Mouse (Mus musculus) midbrain, embryonic 16.5 days (tissue): ENCODE results near the gene Angptl3. TPM values are rescaled to one million over a fixed set of nuclear protein-coding genes. Genes with fewer than 3 reads are reported as not detected.

Experiments used
- ATAC-seq: fragments of 200-750 bp; cut with Nextera tagmentation; 2 replicates; pipeline ENCODE4 v1.8.0; 2017; ENCODE audit warnings: moderate TSS enrichment
- H3K27ac ChIP-seq: fragments of 300-500 bp; sonication (generic); 2 replicates; pipeline ENCODE4 v1.5.1; 2014; ENCODE audit warnings: mild to moderate bottlenecking, low read length, mixed read lengths
- H3K27me3 ChIP-seq: fragments of 300-500 bp; sonication (generic); 2 replicates; pipeline ENCODE4 v1.6.1; 2014; ENCODE audit warnings: low read depth, low read length, mixed read lengths; ENCODE audit not compliant: control insufficient read depth, insufficient read depth
- H3K36me3 ChIP-seq: fragments of 300-500 bp; sonication (generic); 2 replicates; pipeline ENCODE4 v1.6.1; 2014; ENCODE audit warnings: mild to moderate bottlenecking, low read length, moderate library complexity, mixed read lengths; ENCODE audit not compliant: control insufficient read depth, insufficient read depth
- H3K4me1 ChIP-seq: fragments of 300-500 bp; sonication (generic); 2 replicates; pipeline ENCODE4 v1.6.1; 2014; ENCODE audit warnings: mild to moderate bottlenecking, low read length, mixed read lengths; ENCODE audit not compliant: control insufficient read depth, insufficient read depth
- H3K4me2 ChIP-seq: fragments of 300-500 bp; sonication (generic); 2 replicates; pipeline ENCODE4 v1.6.1; 2014; ENCODE audit warnings: mild to moderate bottlenecking, low read length, mixed read lengths
- H3K4me3 ChIP-seq: fragments of 300-500 bp; sonication (generic); 2 replicates; pipeline ENCODE4 v1.5.1; 2014; ENCODE audit warnings: low read depth, mild to moderate bottlenecking, low read length, moderate library complexity, mixed read lengths
- H3K9ac ChIP-seq: fragments of 300-500 bp; sonication (generic); 2 replicates; pipeline ENCODE4 v1.6.1; 2014; ENCODE audit warnings: low read depth, low read length, mixed read lengths
- H3K9me3 ChIP-seq: fragments of 300-500 bp; sonication (generic); replicated peaks from 2 replicates; pipeline ENCODE4 v1.6.1; 2014; ENCODE audit warnings: mild to moderate bottlenecking, low read length, mixed read lengths; ENCODE audit not compliant: control insufficient read depth, poor library complexity, severe bottlenecking
- WGBS: fragments of 180-500 bp; shearing (Covaris S2); extraction: QIAGEN DNeasy Blood & Tissue Kit; methylation state at CpG from one replicate; pipeline ENCODE4 v1.1.7; 2014; 5-methylcytosine and 5-hydroxymethylcytosine counted together
- polyA plus RNA-seq: library from polyadenylated mRNA; unstranded; fragments of >200 nt; fragmentation: Nextera tagmentation; extraction: Ambion mirVana; gene quantifications from 2 replicates; pipeline ENCODE4 v1.2.1, GENCODE M21; 2015

The Angptl3 gene
- polyA plus RNA-seq, 1 experiment from 2014 or later, result 1.2 TPM

DNA sequence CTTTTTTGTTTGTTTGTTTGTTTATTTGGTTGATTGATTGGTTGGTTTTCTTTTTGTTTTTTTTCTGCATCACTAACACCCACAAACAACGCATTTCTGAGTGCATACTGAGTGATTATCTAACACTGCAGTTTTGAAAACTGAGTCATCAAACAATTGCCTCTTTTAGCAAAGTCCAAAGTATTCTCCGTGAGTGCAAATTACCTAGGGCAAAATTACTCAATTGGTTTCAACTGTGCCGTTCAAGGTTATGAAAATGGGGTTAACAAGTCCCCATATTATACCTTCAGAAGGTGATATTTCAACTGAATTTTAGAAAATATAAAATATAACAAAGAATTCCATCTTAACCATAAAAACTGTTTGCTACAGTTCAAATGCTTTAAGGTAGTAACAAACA, 15.7 kb downstream of the Angptl3 start:
- Histone ChIP-seq H3K9me3 (no peaks in the 10 kb centered on the region), H3K9ac (no peak overlapping the region), H3K36me3 (peaks cover 12% of the 10 kb centered on the region), H3K4me3 (no peak overlapping the region), H3K4me2 (no peak overlapping the region), H3K27ac (no peak overlapping the region), H3K27me3 (no peaks in the 10 kb centered on the region), H3K4me1 (no peaks in the 10 kb centered on the region)
- ATAC-seq, result no peak
- WGBS, result 76% methylated on average over 3 of the region's 3 CpGs

DNA sequence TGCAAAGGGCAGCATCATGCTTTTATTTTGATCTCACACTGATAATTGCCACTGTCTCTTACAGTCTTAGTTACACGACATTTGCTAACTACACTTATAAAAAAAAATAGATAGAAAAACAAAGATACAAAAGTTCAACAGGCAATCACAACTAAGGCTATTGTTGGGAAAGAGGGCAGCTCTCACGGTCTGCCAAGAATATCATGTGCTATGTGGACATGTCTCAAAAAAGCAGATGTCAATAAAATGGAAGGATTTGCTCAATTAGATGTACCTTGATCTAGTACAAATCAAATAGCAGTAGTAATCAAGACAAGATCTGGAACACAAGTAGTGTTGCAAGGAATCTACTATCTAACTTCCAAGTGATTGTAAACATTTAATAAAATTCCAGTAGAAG, 17.8 kb downstream of the Angptl3 start:
- ATAC-seq, result no peak
- Histone ChIP-seq H3K4me1 (no peaks in the 10 kb centered on the region), H3K4me3 (no peak overlapping the region), H3K9ac (no peak overlapping the region), H3K36me3 (peaks cover 10% of the 10 kb centered on the region; the same call in 1 of the 2 replicates), H3K9me3 (no peaks in the 10 kb centered on the region), H3K27me3 (no peaks in the 10 kb centered on the region), H3K27ac (no peak overlapping the region), H3K4me2 (no peak overlapping the region)
- 89% methylated on average over 2 of the region's 2 CpGs for WGBS

DNA sequence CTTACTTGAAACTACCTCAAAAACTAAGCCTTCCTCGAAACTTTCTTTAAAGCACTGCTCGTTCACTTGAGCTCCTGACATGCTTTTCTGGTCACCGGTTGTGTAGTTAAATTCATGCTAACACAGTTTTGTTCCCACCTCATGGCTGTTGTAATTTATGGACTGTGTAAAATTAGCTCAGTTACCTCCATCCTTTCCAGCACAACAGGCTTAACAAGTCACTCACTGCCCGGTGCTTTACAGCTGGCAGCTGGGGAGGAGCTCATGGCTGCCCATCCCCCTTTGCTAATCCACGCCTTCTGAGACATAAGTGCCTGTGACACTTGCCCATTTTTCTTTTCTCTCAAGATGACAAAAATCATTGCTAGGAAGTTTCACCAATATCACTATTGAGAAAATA, 33.8 kb downstream of the Angptl3 start:
- H3K36me3 ChIP-seq, result peaks cover 6% of the 10 kb centered on the region
- no peak overlapping the region for H3K27ac ChIP-seq
- H3K9ac ChIP-seq, result no peak overlapping the region
- WGBS, result 44% methylated on average over 5 of the region's 5 CpGs
- no peaks in the 10 kb centered on the region for H3K9me3 ChIP-seq
- no peak overlapping the region for H3K4me3 ChIP-seq
- ATAC-seq, result no peak; the same call in 1 of the 2 replicates
- H3K4me2 ChIP-seq, result no peak overlapping the region
- no peaks in the 10 kb centered on the region for H3K4me1 ChIP-seq
- H3K27me3 ChIP-seq, result no peaks in the 10 kb centered on the region

DNA sequence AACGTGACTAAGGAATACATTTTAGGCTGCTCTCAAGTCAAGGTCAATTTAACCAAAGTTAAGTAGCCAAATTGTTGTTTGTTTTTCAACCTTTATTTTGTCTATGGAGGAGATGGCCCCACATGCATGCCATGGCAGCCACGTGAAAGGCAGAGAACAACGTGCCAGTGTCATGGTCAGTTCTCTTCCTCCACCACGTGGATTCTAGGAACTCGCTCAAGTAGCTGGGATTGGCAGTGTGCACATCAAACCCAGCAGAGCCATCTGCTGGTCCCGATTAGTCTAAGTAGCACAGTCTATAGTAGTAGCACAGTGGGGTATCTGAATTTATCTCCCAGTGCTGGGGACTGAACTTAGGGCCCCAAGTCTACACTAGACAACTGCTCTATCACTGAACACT, 38.1 kb downstream of the Angptl3 start:
- H3K9me3 ChIP-seq, result no peaks in the 10 kb centered on the region
- H3K27me3 ChIP-seq, result no peaks in the 10 kb centered on the region
- no peaks in the 10 kb centered on the region for H3K4me1 ChIP-seq
- H3K4me3 ChIP-seq, result no peak overlapping the region
- no peak overlapping the region for H3K9ac ChIP-seq
- H3K4me2 ChIP-seq, result no peak overlapping the region
- H3K27ac ChIP-seq, result no peak overlapping the region
- WGBS, result 77% methylated on average over 6 of the region's 6 CpGs
- no peak for ATAC-seq
- peaks cover 19% of the 10 kb centered on the region for H3K36me3 ChIP-seq

DNA sequence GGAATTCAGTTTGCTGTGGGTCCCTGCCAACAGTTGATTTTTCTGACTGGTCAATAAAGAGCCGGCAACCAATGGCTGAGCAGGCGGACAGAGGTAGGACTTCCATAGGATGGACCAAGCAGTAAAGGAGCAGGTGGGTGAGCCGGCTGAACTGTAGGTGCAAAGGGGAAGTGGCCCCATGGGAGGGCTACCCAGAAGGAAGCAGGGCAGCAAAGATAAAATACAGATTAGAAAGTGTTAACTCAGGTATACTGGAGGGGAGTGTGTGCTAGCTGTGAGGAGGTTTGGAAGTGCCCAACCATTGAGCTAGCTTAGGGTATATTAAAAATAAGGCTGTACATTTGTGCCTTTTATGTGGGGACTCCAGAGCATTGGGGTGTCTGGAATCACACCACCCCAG, 47.3 kb downstream of the Angptl3 start:
- no peak overlapping the region for H3K9ac ChIP-seq
- no peaks in the 10 kb centered on the region for H3K4me1 ChIP-seq
- no peaks in the 10 kb centered on the region for H3K9me3 ChIP-seq
- H3K4me2 ChIP-seq, result no peak overlapping the region
- 90% methylated on average over 3 of the region's 3 CpGs for WGBS
- ATAC-seq, result no peak
- H3K27ac ChIP-seq, result no peak overlapping the region
- H3K27me3 ChIP-seq, result no peaks in the 10 kb centered on the region
- H3K4me3 ChIP-seq, result no peak overlapping the region
- peaks cover 12% of the 10 kb centered on the region for H3K36me3 ChIP-seq

DNA sequence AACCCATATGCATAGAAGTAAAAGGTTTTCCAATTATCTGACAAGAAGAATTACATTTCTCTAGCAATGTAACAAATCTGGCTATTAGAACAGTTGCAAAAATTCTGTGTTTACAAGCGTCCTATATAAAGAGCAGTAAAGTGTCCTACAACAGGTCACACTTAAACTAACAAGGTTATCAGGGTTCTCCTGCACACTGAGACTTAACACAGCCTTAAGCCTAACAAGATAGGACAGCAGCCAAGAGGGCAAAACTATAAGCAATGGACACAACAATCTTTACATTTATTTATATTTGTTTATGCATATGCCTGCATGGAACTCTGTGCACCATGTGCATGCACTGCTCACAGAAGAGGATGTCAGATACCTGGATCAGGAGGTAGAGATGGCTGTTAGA, 50.4 kb downstream of the Angptl3 start:
- Histone ChIP-seq H3K9me3 (no peaks in the 10 kb centered on the region), H3K36me3 (peaks cover 17% of the 10 kb centered on the region), H3K4me2 (no peak overlapping the region), H3K27ac (no peak overlapping the region), H3K9ac (no peak overlapping the region), H3K4me3 (no peak overlapping the region), H3K4me1 (no peaks in the 10 kb centered on the region), H3K27me3 (no peaks in the 10 kb centered on the region)
- ATAC-seq, result no peak
- WGBS, result 89% methylated on average over 1 of the region's 1 CpGs

DNA sequence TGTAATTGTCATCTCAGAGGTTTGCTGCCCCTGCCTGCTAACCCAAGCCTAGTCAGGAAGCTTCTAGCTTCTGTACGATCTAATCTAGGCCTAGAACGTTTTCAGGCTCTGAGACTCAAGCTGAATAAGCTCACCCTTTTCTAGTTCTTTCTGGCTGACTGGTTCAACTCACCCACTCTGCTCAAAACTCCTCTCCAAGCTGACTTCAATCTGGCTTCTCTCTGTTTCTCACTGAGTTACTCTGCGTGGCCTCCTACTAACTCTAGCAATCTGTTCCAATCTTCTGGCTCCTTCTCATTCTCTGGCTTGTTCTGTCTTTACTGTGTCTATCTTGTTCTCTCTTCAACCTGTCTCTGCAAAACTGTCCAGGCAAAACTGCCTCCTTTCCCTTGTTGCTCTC, 53.1 kb downstream of the Angptl3 start:
- H3K4me1 ChIP-seq, result no peaks in the 10 kb centered on the region
- peaks cover 11% of the 10 kb centered on the region for H3K36me3 ChIP-seq
- no peak overlapping the region for H3K27ac ChIP-seq
- no peak overlapping the region for H3K4me3 ChIP-seq
- WGBS, result 79% methylated on average over 3 of the region's 3 CpGs
- no peak overlapping the region for H3K4me2 ChIP-seq
- no peaks in the 10 kb centered on the region for H3K27me3 ChIP-seq
- no peak for ATAC-seq
- no peak overlapping the region for H3K9ac ChIP-seq
- no peaks in the 10 kb centered on the region for H3K9me3 ChIP-seq

DNA sequence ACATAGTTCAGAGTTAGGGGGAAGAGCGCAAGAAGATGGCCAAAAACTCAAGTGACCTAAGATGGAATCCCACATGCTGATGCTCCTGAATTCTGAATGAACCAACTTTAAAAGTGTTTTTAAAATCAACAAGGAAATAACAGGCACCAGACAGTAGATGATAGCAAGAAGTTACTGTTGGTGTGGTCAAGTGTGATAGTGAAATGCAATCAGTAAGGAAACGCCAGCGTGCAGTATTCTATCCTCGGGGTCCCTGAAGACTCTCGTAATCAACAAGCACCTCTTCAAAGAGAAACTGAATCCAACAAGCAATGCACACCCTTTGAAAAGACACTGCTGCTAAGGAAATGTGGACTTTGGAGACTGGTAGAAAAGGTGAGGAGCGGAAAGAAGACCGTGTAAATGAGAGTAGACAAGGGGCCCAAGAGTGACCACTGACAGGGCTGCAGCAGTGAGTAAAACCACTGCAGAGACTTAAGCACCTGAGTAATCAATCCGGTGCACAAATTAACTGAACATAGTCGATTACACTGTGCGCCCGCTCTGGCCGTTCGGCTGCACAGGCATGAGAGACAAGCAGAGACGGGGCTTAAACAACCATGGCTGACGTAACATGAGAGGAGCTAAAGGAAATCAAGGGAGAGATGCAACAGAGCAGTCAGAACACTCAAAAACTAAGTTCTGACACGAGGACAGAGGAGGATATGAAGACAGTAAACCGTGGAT, 57.2 kb downstream of the Angptl3 start:
- Histone ChIP-seq H3K9me3 (no peaks in the 10 kb centered on the region), H3K4me1 (0 out of 2 replicates have a peak, but pooled peaks cover 2% of the 10 kb centered on the region), H3K9ac (no peak overlapping the region), H3K36me3 (peaks cover 10% of the 10 kb centered on the region), H3K4me3 (no peak overlapping the region), H3K27me3 (no peaks in the 10 kb centered on the region), H3K4me2 (no peak overlapping the region), H3K27ac (no peak overlapping the region)
- no peak for ATAC-seq
- WGBS, result 95% methylated on average over 17 of the region's 17 CpGs

DNA sequence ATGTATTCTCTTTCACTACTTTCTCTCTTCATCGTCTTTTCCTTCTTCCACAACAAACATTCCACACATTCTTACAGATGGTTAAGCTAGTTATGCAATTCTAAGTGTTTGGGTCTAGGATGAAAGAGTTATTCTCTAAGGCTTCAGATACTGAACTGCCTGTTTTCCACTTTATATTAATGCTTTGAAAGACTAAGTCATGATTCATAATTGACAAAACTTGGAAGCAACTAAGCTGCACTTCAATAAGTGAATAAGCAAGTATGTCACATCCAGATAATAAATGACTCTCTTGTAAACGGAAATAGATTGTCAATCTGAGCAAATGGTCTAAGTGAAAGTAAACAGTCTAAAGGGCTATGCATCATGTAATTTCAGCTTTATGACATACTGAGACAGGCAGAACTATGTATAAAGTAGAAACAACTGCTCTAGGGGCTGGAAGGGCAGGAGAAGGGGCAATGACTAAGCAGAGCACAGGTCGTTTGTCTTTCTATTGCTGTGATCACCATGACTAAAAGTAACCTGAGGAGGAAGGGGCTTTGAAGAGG, 60.5 kb downstream of the Angptl3 start:
- 0 out of 2 replicates have a peak, but pooled peaks cover 2% of the 10 kb centered on the region for H3K36me3 ChIP-seq
- H3K27ac ChIP-seq, result no peak overlapping the region
- no peaks in the 10 kb centered on the region for H3K9me3 ChIP-seq
- H3K4me2 ChIP-seq, result no peak overlapping the region
- no peak overlapping the region for H3K4me3 ChIP-seq
- no peaks in the 10 kb centered on the region for H3K27me3 ChIP-seq
- 0 out of 2 replicates have a peak, but pooled peaks cover 2% of the 10 kb centered on the region for H3K4me1 ChIP-seq
- no peak for ATAC-seq
- 57% methylated on average over 3 of the region's 3 CpGs for WGBS
- no peak overlapping the region for H3K9ac ChIP-seq
